Mouse (Mus musculus): ENCODE measurements around the gene Dync2li1.

- TF ChIP-seq POLR2A (IDR thresholded peaks at IDR 0.05; ENCODE audit: extremely low read depth, insufficient read depth, low read length) = no peak
- no peak for TF ChIP-seq CTCF (IDR thresholded peaks at IDR 0.05; ENCODE audit: extremely low read depth, insufficient read depth, low read length)
Measured at GRCm38 (mm10) chr17:84644292-84645050, 18.2 kb downstream of the Dync2li1 start.
